Mouse (Mus musculus) hindbrain, embryonic 14.5 days (tissue): Measurements from ENCODE around the gene Frmd4b. TPM values are rescaled to one million over a fixed set of nuclear protein-coding genes. Genes with fewer than 3 reads are reported as not detected.
A peak's percentile ranks its signal among the peaks of the same experiment; 100 is the strongest.

Experiments used
- ATAC-seq: fragments of 200-750 bp; cut with Nextera tagmentation; 2 replicates; pipeline ENCODE4 v1.8.0; 2017; ENCODE audit warnings: moderate number of reproducible peaks, mild to moderate bottlenecking, moderate TSS enrichment, moderate library complexity; ENCODE audit not compliant: low FRiP score
- DNase-seq: peaks from one replicate; pipeline ENCODE4 v3.0.0-alpha.2; 2015; ENCODE audit warnings: low spot score
- H3K27ac ChIP-seq: fragments of 300-500 bp; sonication (generic); 2 replicates; pipeline ENCODE4 v1.5.1; 2014; ENCODE audit warnings: mild to moderate bottlenecking, moderate library complexity
- H3K27me3 ChIP-seq: fragments of 300-500 bp; sonication (generic); 2 replicates; pipeline ENCODE4 v1.6.1; 2014; ENCODE audit warnings: mild to moderate bottlenecking, low read length, mixed read lengths; ENCODE audit not compliant: control insufficient read depth, insufficient read depth
- H3K36me3 ChIP-seq: fragments of 300-500 bp; sonication (generic); replicated peaks from 2 replicates; pipeline ENCODE4 v1.6.1; 2014; ENCODE audit not compliant: control insufficient read depth, insufficient read depth
- H3K4me1 ChIP-seq: fragments of 300-500 bp; sonication (generic); replicated peaks from 2 replicates; pipeline ENCODE4 v1.6.1; 2014; ENCODE audit warnings: antibody characterized with exemption, low read length, mixed read lengths; ENCODE audit not compliant: control insufficient read depth, insufficient read depth
- H3K4me2 ChIP-seq: fragments of 300-500 bp; sonication (generic); replicated peaks from 2 replicates; pipeline ENCODE4 v1.6.1; 2014; ENCODE audit warnings: mild to moderate bottlenecking, moderate library complexity
- H3K4me3 ChIP-seq: fragments of 300-500 bp; sonication (generic); replicated peaks from 2 replicates; pipeline ENCODE4 v1.5.1; 2014; ENCODE audit warnings: mild to moderate bottlenecking, low read length
- H3K9ac ChIP-seq: fragments of 300-500 bp; sonication (generic); 2 replicates; pipeline ENCODE4 v1.6.1; 2014
- H3K9me3 ChIP-seq: fragments of 300-500 bp; sonication (generic); 2 replicates; pipeline ENCODE4 v1.6.1; 2016; ENCODE audit warnings: low read length; ENCODE audit not compliant: control insufficient read depth
- WGBS: fragments of 180-500 bp; shearing (Covaris S2); extraction: QIAGEN DNeasy Blood & Tissue Kit; methylation state at CpG from one replicate; pipeline ENCODE4 v1.1.7; 2014; 5-methylcytosine and 5-hydroxymethylcytosine counted together
- polyA plus RNA-seq: library from polyadenylated mRNA; unstranded; fragments of >200 nt; fragmentation: Nextera tagmentation; extraction: Ambion mirVana; gene quantifications from 2 replicates; pipeline ENCODE4 v1.2.1, GENCODE M21; 2014

Frmd4b gene
- polyA plus RNA-seq, 1 experiment from 2014 or later: 25.1 TPM

GRCm38 (mm10) chr6:97346527-97346926, 270.8 kb downstream of the Frmd4b start:
- H3K27ac ChIP-seq: no peak overlapping the region
- H3K4me3 ChIP-seq: no peak overlapping the region
- H3K36me3 ChIP-seq: 0 out of 2 replicates have a peak, but pooled peaks cover 7% of the 10 kb centered on the region
- 66% methylated on average over 10 of the region's 10 CpGs for WGBS
- no peaks in the 10 kb centered on the region for H3K9me3 ChIP-seq
- H3K27me3 ChIP-seq: no peaks in the 10 kb centered on the region
- no peak overlapping the region for H3K9ac ChIP-seq
- ATAC-seq (no peak), DNase-seq (no peak)
- no peaks in the 10 kb centered on the region for H3K4me1 ChIP-seq
- H3K4me2 ChIP-seq: no peak overlapping the region

- 98% methylated on average over 2 of the region's 2 CpGs for WGBS
- Histone ChIP-seq H3K4me3 (no peak overlapping the region), H3K4me2 (no peak overlapping the region), H3K9me3 (no peaks in the 10 kb centered on the region), H3K27me3 (no peaks in the 10 kb centered on the region), H3K9ac (no peak overlapping the region), H3K27ac (no peak overlapping the region), H3K4me1 (no peaks in the 10 kb centered on the region), H3K36me3 (0 out of 2 replicates have a peak, but pooled peaks cover 7% of the 10 kb centered on the region)
- no peak for ATAC-seq
- DNase-seq: no peak
These were observed 271.4 kb downstream of the Frmd4b start for GRCm38 (mm10) chr6:97345921-97346320.

- Histone ChIP-seq H3K27me3 (no peaks in the 10 kb centered on the region), H3K4me2 (no peak overlapping the region), H3K4me3 (no peak overlapping the region), H3K36me3 (0 out of 2 replicates have a peak, but pooled peaks cover 7% of the 10 kb centered on the region), H3K4me1 (peaks cover 14% of the 10 kb centered on the region), H3K27ac (no peak overlapping the region), H3K9me3 (no peaks in the 10 kb centered on the region), H3K9ac (no peak overlapping the region)
- DNase-seq (no peak), ATAC-seq (no peak)
- 91% methylated on average over 5 of the region's 5 CpGs for WGBS
These were observed 275.2 kb downstream of the Frmd4b start for GRCm38 (mm10) chr6:97342185-97342584.

GRCm38 (mm10) chr6:97341628-97342027, 275.7 kb downstream of the Frmd4b start:
- no peak for DNase-seq
- no peak for ATAC-seq
- Histone ChIP-seq H3K4me3 (no peak overlapping the region), H3K27me3 (no peaks in the 10 kb centered on the region), H3K4me2 (no peak overlapping the region), H3K36me3 (0 out of 2 replicates have a peak, but pooled peaks cover 6% of the 10 kb centered on the region), H3K27ac (no peak overlapping the region), H3K4me1 (peaks cover 14% of the 10 kb centered on the region), H3K9me3 (no peaks in the 10 kb centered on the region), H3K9ac (no peak overlapping the region)
- WGBS: 86% methylated on average over 1 of the region's 1 CpGs

- Histone ChIP-seq H3K9me3 (no peaks in the 10 kb centered on the region), H3K4me3 (no peak overlapping the region), H3K36me3 (0 out of 2 replicates have a peak, but pooled peaks cover under 1% of the 10 kb centered on the region), H3K4me2 (no peak overlapping the region), H3K27ac (no peak overlapping the region), H3K27me3 (no peaks in the 10 kb centered on the region), H3K9ac (no peak overlapping the region), H3K4me1 (peaks cover 14% of the 10 kb centered on the region)
- ATAC-seq: no peak
- no peak for DNase-seq
- 89% methylated on average over 3 of the region's 3 CpGs for WGBS
These were observed 276.2 kb downstream of the Frmd4b start for GRCm38 (mm10) chr6:97341148-97341547.

- Histone ChIP-seq H3K36me3 (no peaks in the 10 kb centered on the region), H3K9me3 (no peaks in the 10 kb centered on the region), H3K4me1 (peaks cover 14% of the 10 kb centered on the region), H3K9ac (no peak overlapping the region), H3K27ac (no peak overlapping the region), H3K4me3 (no peak overlapping the region), H3K27me3 (no peaks in the 10 kb centered on the region), H3K4me2 (no peak overlapping the region)
- ATAC-seq (peak; percentile 61; the same call in 1 of the 2 replicates), DNase-seq (no peak)
- WGBS: 51% methylated on average over 17 of the region's 17 CpGs
These were observed 277.0 kb downstream of the Frmd4b start for GRCm38 (mm10) chr6:97340211-97340791.

GRCm38 (mm10) chr6:97339271-97339681, 278.1 kb downstream of the Frmd4b start:
- H3K4me3 ChIP-seq: no peak overlapping the region
- H3K9ac ChIP-seq: no peak overlapping the region
- no peak overlapping the region for H3K27ac ChIP-seq
- H3K27me3 ChIP-seq: no peaks in the 10 kb centered on the region
- H3K36me3 ChIP-seq: no peaks in the 10 kb centered on the region
- WGBS: 26% methylated on average over 5 of the region's 5 CpGs
- peaks cover 14% of the 10 kb centered on the region for H3K4me1 ChIP-seq
- H3K9me3 ChIP-seq: no peaks in the 10 kb centered on the region
- DNase-seq (no peak), ATAC-seq (peak; percentile 51; the same call in 1 of the 2 replicates)
- no peak overlapping the region for H3K4me2 ChIP-seq

GRCm38 (mm10) chr6:97338843-97339242, 278.5 kb downstream of the Frmd4b start:
- H3K4me3 ChIP-seq: no peak overlapping the region
- H3K9me3 ChIP-seq: no peaks in the 10 kb centered on the region
- no peak overlapping the region for H3K4me2 ChIP-seq
- ATAC-seq: peak; percentile 46; the same call in 1 of the 2 replicates
- WGBS: 31% methylated on average over 4 of the region's 4 CpGs
- H3K27me3 ChIP-seq: no peaks in the 10 kb centered on the region
- no peak overlapping the region for H3K9ac ChIP-seq
- peaks cover 14% of the 10 kb centered on the region for H3K4me1 ChIP-seq
- no peak for DNase-seq
- no peak overlapping the region for H3K27ac ChIP-seq
- H3K36me3 ChIP-seq: no peaks in the 10 kb centered on the region

- no peak overlapping the region for H3K27ac ChIP-seq
- H3K9me3 ChIP-seq: no peaks in the 10 kb centered on the region
- no peaks in the 10 kb centered on the region for H3K27me3 ChIP-seq
- H3K36me3 ChIP-seq: no peaks in the 10 kb centered on the region
- H3K4me2 ChIP-seq: no peak overlapping the region
- ATAC-seq (no peak), DNase-seq (no peak)
- H3K4me1 ChIP-seq: no peaks in the 10 kb centered on the region
- 88% methylated on average over 3 of the region's 3 CpGs for WGBS
- H3K9ac ChIP-seq: no peak overlapping the region
- no peak overlapping the region for H3K4me3 ChIP-seq
These were observed 284.0 kb downstream of the Frmd4b start for GRCm38 (mm10) chr6:97333323-97333722.

GRCm38 (mm10) chr6:97323951-97324350, 293.4 kb downstream of the Frmd4b start:
- WGBS: 79% methylated on average over 4 of the region's 4 CpGs
- H3K9ac ChIP-seq: no peak overlapping the region
- ATAC-seq: no peak
- H3K4me2 ChIP-seq: no peak overlapping the region
- no peak overlapping the region for H3K27ac ChIP-seq
- no peak for DNase-seq
- H3K36me3 ChIP-seq: peaks cover 13% of the 10 kb centered on the region
- no peaks in the 10 kb centered on the region for H3K9me3 ChIP-seq
- no peaks in the 10 kb centered on the region for H3K4me1 ChIP-seq
- no peak overlapping the region for H3K4me3 ChIP-seq
- H3K27me3 ChIP-seq: no peaks in the 10 kb centered on the region
